Mouse (Mus musculus) testis, adult 2 months (tissue): ENCODE results near the gene Foxr1.

Experiments
- CTCF ChIP-seq: fragments of 200-500 bp; IDR thresholded peaks from 2 replicates; pipeline ENCODE4 v1.5.1; 2012; ENCODE audit warnings: low read depth, mild to moderate bottlenecking, inconsistent platforms, low read length, moderate library complexity; ENCODE audit not compliant: control insufficient read depth, insufficient read depth, insufficient replicate concordance
- POLR2A ChIP-seq: fragments of 200-500 bp; IDR thresholded peaks from 2 replicates; pipeline ENCODE4 v1.6.1; 2012; ENCODE audit warnings: low read depth, mild to moderate bottlenecking, inconsistent platforms, low read length, moderate library complexity; ENCODE audit not compliant: control insufficient read depth

- no peak for TF ChIP-seq POLR2A
- no peak for TF ChIP-seq CTCF
Observed at GRCm38 (mm10) chr9:44384596-44384995, 56.3 kb downstream of the Foxr1 start.
